Mouse (Mus musculus) ES-E14 (cell line): ENCODE results near the gene Srcin1. TPM values are rescaled to one million over a fixed set of nuclear protein-coding genes. Genes with fewer than 3 reads are reported as not detected.

Experiments used
- DNase-seq: peaks from one replicate; pipeline ENCODE4 v3.0.0-alpha.2; 2013; ENCODE audit warnings: low read depth, low spot score
- H3K27ac ChIP-seq: 2 replicates; pipeline ENCODE4 v1.5.1; 2012; ENCODE audit warnings: low read depth, mild to moderate bottlenecking, low read length, moderate library complexity, mixed read lengths; ENCODE audit not compliant: poor library complexity, insufficient read depth, severe bottlenecking
- H3K36me3 ChIP-seq: 2 replicates; pipeline ENCODE4 v1.6.1; 2012; ENCODE audit warnings: mild to moderate bottlenecking, low read length, moderate library complexity, mixed read lengths; ENCODE audit not compliant: control insufficient read depth, poor library complexity, insufficient read depth, severe bottlenecking
- H3K4me1 ChIP-seq, 2 experiments: fragments of 150-350 bp in 1 of 2; sonication (generic) in 1 of 2; 2 replicates each; pipeline ENCODE4 v1.6.1; 2012; ENCODE audit warnings: low read length in 2 of 2, mild to moderate bottlenecking in 1 of 2, mixed read lengths in 1 of 2; ENCODE audit not compliant: control insufficient read depth in 2 of 2, insufficient read depth in 2 of 2, poor library complexity in 1 of 2
- H3K4me3 ChIP-seq, 2 experiments: fragments of 150-350 bp in 1 of 2; sonication (generic) in 1 of 2; 2 replicates each; pipeline ENCODE4 v1.5.1; 2012; ENCODE audit warnings: low read length in 2 of 2, low read depth in 1 of 2, mild to moderate bottlenecking in 1 of 2, mixed read lengths in 1 of 2; ENCODE audit not compliant: insufficient read depth in 1 of 2, poor library complexity in 1 of 2, severe bottlenecking in 1 of 2
- H3K9ac ChIP-seq: 2 replicates; pipeline ENCODE4 v1.6.1; 2012; ENCODE audit warnings: low read depth, mild to moderate bottlenecking, low read length, mixed read lengths; ENCODE audit not compliant: poor library complexity, insufficient read depth, severe bottlenecking
- H3K9me3 ChIP-seq: fragments of 150-350 bp; sonication (generic); 2 replicates; pipeline ENCODE4 v1.6.1; 2012; ENCODE audit warnings: low read depth, mild to moderate bottlenecking, low read length; ENCODE audit not compliant: control insufficient read depth, insufficient read depth
- CHD2 ChIP-seq: IDR thresholded peaks from 2 replicates; pipeline ENCODE4 v1.6.1; 2014; ENCODE audit warnings: mild to moderate bottlenecking, low read depth, low read length, inconsistent platforms
- HCFC1 ChIP-seq: IDR thresholded peaks from 2 replicates; pipeline ENCODE4 v1.6.1; 2012; ENCODE audit warnings: low read length, inconsistent platforms, borderline replicate concordance; ENCODE audit not compliant: insufficient read depth
- MAFK ChIP-seq: IDR thresholded peaks from 2 replicates; pipeline ENCODE4 v1.6.1; 2014; ENCODE audit warnings: mild to moderate bottlenecking, low read depth, low read length, inconsistent platforms; ENCODE audit not compliant: insufficient read depth
- ZC3H11A ChIP-seq: IDR thresholded peaks from 2 replicates; pipeline ENCODE4 v1.6.1; 2012; ENCODE audit warnings: low read depth, mild to moderate bottlenecking, inconsistent platforms, low read length, borderline replicate concordance
- ZNF384 ChIP-seq: IDR thresholded peaks from 2 replicates; pipeline ENCODE4 v1.6.1; 2012; ENCODE audit warnings: low read depth, low read length, inconsistent platforms
- in situ Hi-C, 2 experiments: fragments of 600-800 bp; cut with MboI; formaldehyde crosslinking; loops; one replicate each; pipeline ENCODE4 v1.15.1; 2025; ENCODE audit warnings: low sequenced_read_pairs in 2 of 2, inconsistent platforms in 1 of 2; ENCODE audit not compliant: unreplicated experiment in 2 of 2
- total RNA-seq: library from RNA; depleted of rRNA; stranded (reverse); fragments of 300-350 nt; gene quantifications from 2 replicates; pipeline ENCODE4 v1.2.3, GENCODE M21; 2012

Gene Srcin1
- total RNA-seq, 1 experiment, result 2.4 TPM

DNA sequence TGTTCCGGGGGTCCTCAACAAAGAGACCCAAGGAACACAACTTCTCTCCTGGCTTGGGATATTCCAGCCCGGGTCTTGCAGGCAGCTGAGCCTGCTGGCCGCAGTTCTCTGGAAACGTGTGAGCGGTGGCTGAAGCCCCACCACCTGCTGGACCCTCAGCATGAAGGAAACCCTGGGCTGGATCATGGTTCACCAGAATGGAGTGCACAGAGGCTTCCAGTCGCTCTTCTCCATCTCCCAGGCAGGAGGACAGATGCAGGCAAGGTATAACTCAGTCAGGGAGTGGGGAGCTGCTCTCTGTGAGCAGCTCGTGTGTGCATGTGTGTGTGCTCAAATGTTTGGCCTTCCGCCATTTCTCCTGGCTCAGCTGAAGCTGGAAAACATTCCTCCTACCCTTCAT, 7.3 kb downstream of the Srcin1 start:
- no peak overlapping the region for H3K27ac ChIP-seq

DNA sequence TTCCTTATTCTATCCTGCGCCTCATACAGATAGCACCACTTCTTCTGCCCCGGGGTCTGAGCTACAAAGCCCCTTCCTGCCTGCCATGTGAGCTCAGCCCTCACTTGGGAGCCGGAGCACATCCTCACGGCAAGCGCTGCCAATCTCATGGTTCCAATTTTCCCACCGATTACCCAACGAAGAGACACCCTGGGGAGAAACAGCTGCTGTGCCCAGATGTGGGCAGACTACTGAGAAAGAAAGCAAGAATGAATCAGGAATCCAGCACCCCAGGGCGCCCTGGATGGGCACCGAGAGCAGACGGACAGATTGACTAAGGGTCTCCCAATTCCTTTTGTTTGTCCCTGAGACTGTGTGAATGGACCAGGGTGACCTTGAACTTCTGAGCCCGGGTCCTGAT, 8.5 kb downstream of the Srcin1 start:
- no peak for TF ChIP-seq MAFK
- TF ChIP-seq CHD2, result no peak
- TF ChIP-seq HCFC1, result no peak
- no peak for TF ChIP-seq ZC3H11A
- no peak for TF ChIP-seq ZNF384
- Histone ChIP-seq H3K9me3 (no peaks in the 10 kb centered on the region), H3K27ac (no peak overlapping the region), H3K36me3 (no peaks in the 10 kb centered on the region), H3K9ac (no peak overlapping the region), H3K4me3 (no peak overlapping the region), H3K4me1 (peaks cover 10 to 50% of the 10 kb centered on the region in 2 experiments; a peak in 3 of 4 replicates)
- no peak for DNase-seq
- in situ Hi-C loops, result no loop called here

More for the DNA sequence above, 7.3 kb downstream of the Srcin1 start:
- in situ Hi-C loops, result no loop called here
- H3K4me1 ChIP-seq, result peaks cover 10 to 51% of the 10 kb centered on the region in 2 experiments; a peak in 3 of 4 replicates
- no peak overlapping the region; a peak in 1 of 4 replicates for H3K4me3 ChIP-seq
- no peaks in the 10 kb centered on the region for H3K9me3 ChIP-seq
- no peaks in the 10 kb centered on the region for H3K36me3 ChIP-seq
- no peak for TF ChIP-seq MAFK
- no peak for TF ChIP-seq ZNF384
- no peak for TF ChIP-seq ZC3H11A
- TF ChIP-seq HCFC1, result no peak
- TF ChIP-seq CHD2, result no peak
- DNase-seq, result no peak
- H3K9ac ChIP-seq, result no peak overlapping the region

DNA sequence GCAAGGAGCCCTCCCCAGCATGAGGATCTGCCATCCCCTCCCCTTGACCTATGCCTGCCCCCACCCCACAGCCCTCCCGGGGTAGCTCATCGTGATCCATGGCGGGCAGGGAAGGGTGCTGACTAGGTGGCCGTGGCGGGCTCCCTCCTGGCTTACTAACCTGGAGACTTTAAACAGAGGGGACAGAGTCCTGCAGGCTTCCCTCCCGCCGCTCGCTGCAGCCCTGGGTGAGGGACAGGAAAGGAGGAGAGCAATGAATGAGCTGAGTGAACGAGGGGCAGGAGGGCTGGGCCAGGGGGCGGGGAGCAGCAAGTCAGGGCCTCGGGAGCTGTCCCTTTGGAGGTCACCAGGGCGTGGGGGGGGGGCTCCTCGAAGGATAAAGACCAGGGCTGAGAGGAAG, 9.4 kb downstream of the Srcin1 start:
- DNase-seq, result no peak
- Histone ChIP-seq H3K9me3 (no peaks in the 10 kb centered on the region), H3K9ac (no peak overlapping the region), H3K36me3 (no peaks in the 10 kb centered on the region), H3K27ac (no peak overlapping the region), H3K4me3 (no peak overlapping the region), H3K4me1 (peaks cover 10 to 49% of the 10 kb centered on the region in 2 experiments; a peak in 3 of 4 replicates)
- in situ Hi-C loops, result no loop called here
- TF ChIP-seq HCFC1 (no peak), MAFK (no peak), CHD2 (no peak), ZNF384 (no peak), ZC3H11A (no peak)

DNA sequence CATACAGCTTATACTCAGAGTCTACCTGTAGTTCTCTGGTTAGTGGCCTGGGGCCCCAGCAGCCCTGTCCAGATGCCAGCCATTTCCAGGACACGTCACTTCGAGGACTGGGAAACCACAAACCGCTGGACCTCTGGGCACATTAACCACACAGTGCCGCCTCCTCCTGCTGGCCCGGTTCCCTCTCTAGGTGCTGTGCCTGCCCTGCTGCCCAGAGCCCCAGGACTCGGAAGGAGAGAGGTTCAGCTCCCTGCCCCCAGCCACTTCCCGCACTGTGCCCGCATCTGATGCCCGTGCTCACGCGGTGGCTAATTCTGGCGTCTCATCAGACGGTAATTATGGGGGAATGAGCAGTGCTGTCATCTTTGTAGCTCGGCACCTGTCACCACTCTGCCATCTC, 12.3 kb downstream of the Srcin1 start:
- no peak overlapping the region for H3K4me3 ChIP-seq
- no peak overlapping the region for H3K27ac ChIP-seq
- H3K9ac ChIP-seq, result no peak overlapping the region
- H3K4me1 ChIP-seq, result peaks cover 0 to 41% of the 10 kb centered on the region in 2 experiments; a peak in 2 of 4 replicates
- no peak for TF ChIP-seq ZNF384
- no peak for TF ChIP-seq CHD2
- TF ChIP-seq MAFK, result no peak
- TF ChIP-seq ZC3H11A, result no peak
- no peak for TF ChIP-seq HCFC1
- no peak for DNase-seq
- H3K9me3 ChIP-seq, result no peaks in the 10 kb centered on the region
- no peaks in the 10 kb centered on the region for H3K36me3 ChIP-seq
- in situ Hi-C loops, result no loop called here

DNA sequence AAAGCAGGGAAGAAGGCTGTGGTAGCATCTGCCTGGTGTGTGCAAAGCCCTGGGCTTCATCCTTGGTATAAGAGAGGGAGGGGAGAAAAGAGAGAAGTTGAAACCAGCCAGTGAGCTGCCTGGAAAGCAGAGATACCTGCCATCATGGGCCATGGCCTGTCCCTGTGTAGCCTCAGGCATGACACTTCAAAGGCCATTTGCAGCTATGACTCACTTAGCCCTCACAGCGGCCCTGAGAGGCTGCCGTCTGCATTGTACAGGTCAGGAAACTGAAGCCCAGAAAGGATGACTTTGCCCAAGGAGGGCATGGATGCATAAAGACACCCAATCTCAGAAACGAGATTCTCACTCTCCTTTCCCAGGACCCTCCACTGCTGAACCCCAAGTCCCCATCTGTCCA, 13.4 kb downstream of the Srcin1 start:
- Histone ChIP-seq H3K4me3 (no peak overlapping the region), H3K4me1 (peaks cover 0 to 35% of the 10 kb centered on the region in 2 experiments; a peak in 2 of 4 replicates), H3K27ac (no peak overlapping the region), H3K9ac (no peak overlapping the region), H3K36me3 (no peaks in the 10 kb centered on the region), H3K9me3 (no peaks in the 10 kb centered on the region)
- TF ChIP-seq ZC3H11A, result no peak
- no peak for TF ChIP-seq MAFK
- no peak for TF ChIP-seq HCFC1
- TF ChIP-seq CHD2, result no peak
- no peak for TF ChIP-seq ZNF384
- no peak for DNase-seq
- in situ Hi-C loops, result no loop called here
